Mouse (Mus musculus): ENCODE results near the gene Mpzl3. TPM values are rescaled to one million over a fixed set of nuclear protein-coding genes. Genes with fewer than 3 reads are reported as not detected.

Mpzl3 gene
- polyA plus RNA-seq, 1 experiment from 2014 or later = 1.0 TPM

Other genes with a start within 250 kb of the Mpzl3 start
- gene Kmt2a, start 173.9 kb upstream of the Mpzl3 start, polyA plus RNA-seq (2014; fragmentation: Nextera tagmentation; extraction: Ambion mirVana) = 21.0 and 22.2 TPM in 2 replicates
- 698 and 917 TPM in 2 replicates for gene Atp5l, start 134.4 kb upstream of the Mpzl3 start, polyA plus RNA-seq (2014; fragmentation: Nextera tagmentation; extraction: Ambion mirVana)
- 53.0 and 59.0 TPM in 2 replicates for gene Ube4a, start 89.6 kb upstream of the Mpzl3 start, polyA plus RNA-seq (2014; fragmentation: Nextera tagmentation; extraction: Ambion mirVana)
- gene Cd3g, start 74.8 kb upstream of the Mpzl3 start, polyA plus RNA-seq (2014; fragmentation: Nextera tagmentation; extraction: Ambion mirVana) = not detected in 2 replicates
- gene Cd3d, start 73.4 kb upstream of the Mpzl3 start, polyA plus RNA-seq (2014; fragmentation: Nextera tagmentation; extraction: Ambion mirVana) = not detected in 2 replicates
- gene Cd3e, start 45.6 kb upstream of the Mpzl3 start, polyA plus RNA-seq (2014; fragmentation: Nextera tagmentation; extraction: Ambion mirVana) = not detected in 2 replicates
- 0.20 TPM in 1 of 2 replicates, not detected in the other for gene Mpzl2, start 15.4 kb upstream of the Mpzl3 start, polyA plus RNA-seq (2014; fragmentation: Nextera tagmentation; extraction: Ambion mirVana)
- 0.12 and 0.24 TPM in 2 replicates for gene Jaml, start 24.0 kb downstream of the Mpzl3 start, polyA plus RNA-seq (2014; fragmentation: Nextera tagmentation; extraction: Ambion mirVana)
- gene Scn2b, start 62.6 kb downstream of the Mpzl3 start, polyA plus RNA-seq (2014; fragmentation: Nextera tagmentation; extraction: Ambion mirVana) = 6.6 and 8.1 TPM in 2 replicates
- gene Scn4b, start 83.2 kb downstream of the Mpzl3 start, polyA plus RNA-seq (2014; fragmentation: Nextera tagmentation; extraction: Ambion mirVana) = 0.05 TPM in 1 of 2 replicates, not detected in the other
- gene BC049352, start 126.8 kb downstream of the Mpzl3 start, polyA plus RNA-seq (2014; fragmentation: Nextera tagmentation; extraction: Ambion mirVana) = not detected in 2 replicates
- gene Tmprss4, start 148.9 kb downstream of the Mpzl3 start, polyA plus RNA-seq (2014; fragmentation: Nextera tagmentation; extraction: Ambion mirVana) = not detected in 2 replicates
- 0.34 and 0.67 TPM in 2 replicates for gene Il10ra, start 214.0 kb downstream of the Mpzl3 start, polyA plus RNA-seq (2014; fragmentation: Nextera tagmentation; extraction: Ambion mirVana)